Mouse (Mus musculus) inflammation-experienced regulatory T-cells, adult 6 months (primary cell): ENCODE data around the gene Cox14. TPM values are rescaled to one million over a fixed set of nuclear protein-coding genes. Genes with fewer than 3 reads are reported as not detected.
"Not testable (repeated sequence)": the region's sequence is repeated elsewhere in the genome, so short reads cannot be mapped to it uniquely, and the experiment has no call there.

Experiments
- ATAC-seq: one replicate; pipeline ENCODE4 v1.8.0; 2017
- polyA plus RNA-seq, 3 experiments: library from polyadenylated mRNA; unstranded; fragments of 100-300 nt; shearing (Covaris generic); gene quantifications; one replicate each; pipeline ENCODE4 v1.2.1; 2017

Cox14 gene
- polyA plus RNA-seq = 100 to 1,000 TPM; 133 to 168 (median 166) TPM

DNA sequence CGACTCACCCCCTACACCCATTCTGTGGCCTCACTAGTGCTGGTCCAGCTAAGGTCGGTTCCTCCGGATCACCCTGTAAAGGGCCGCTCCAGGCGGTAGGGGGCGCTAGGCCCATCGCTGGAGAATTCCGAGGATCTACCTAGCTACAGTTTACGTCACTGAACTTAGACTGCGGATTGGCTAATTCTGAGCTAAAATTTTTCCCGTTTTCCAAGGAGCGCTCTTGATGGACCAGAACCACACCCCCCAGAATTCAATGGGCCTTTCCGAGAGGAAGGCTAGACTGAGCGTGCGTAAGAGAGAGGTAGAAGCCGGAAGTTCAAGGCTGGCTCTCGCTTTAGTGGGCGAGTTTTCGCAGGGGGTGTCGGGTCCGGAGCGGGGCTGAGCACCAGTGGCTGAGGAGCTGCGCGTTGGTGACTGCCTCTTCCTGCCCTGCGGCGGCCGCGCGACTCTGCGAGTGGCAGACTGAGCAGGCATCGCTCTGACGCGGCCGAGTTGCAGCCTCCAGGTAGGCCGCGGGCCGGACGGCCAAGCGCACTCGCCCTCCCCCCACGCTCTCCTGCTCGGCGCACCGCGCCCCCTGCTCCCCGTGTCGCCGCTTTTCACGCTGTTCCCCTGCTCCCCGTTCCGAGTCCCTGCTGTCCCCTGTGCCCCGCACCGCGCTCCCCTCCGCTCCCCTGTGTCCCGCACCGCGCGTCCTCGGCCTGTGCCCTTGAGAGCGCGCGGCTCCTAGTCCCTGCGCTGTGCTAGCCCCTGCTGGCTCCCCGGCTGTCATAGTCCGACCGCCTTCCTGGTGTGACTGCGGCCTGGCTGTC, at the start of gene Cox14:
Gene Cox14 (plus strand): TSS at position 278 of the 815 bp plus-strand sequence.
- ATAC-seq = peak; percentile 90

GRCm38 (mm10) chr15:99677089-99677488, 48.3 kb upstream of the Cox14 start:
- no peak for ATAC-seq

- ATAC-seq = no peak
Observed at GRCm38 (mm10) chr15:99678063-99678800, 47.2 kb upstream of the Cox14 start.

GRCm38 (mm10) chr15:99679008-99679407, 46.4 kb upstream of the Cox14 start:
- no peak for ATAC-seq

DNA sequence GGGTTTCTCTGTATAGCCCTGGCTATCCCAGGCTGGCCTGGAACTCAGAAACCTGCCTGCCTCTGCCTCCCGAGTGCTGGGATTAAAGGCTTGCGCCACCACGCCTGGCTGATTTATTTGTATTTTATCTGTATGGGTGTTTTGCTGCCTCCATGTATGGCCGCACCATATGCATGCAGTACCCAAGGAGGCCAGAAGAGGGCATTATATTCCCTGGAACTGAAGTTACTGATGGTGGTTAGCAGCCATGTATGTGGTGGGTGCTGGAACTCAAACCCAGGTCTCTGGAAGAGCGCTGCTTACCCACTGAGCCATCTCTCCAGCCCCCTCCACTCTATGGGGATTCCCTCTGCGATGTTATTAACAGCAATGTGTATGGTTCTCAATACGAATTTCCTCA, 42.5 kb upstream of the Cox14 start:
- no peak for ATAC-seq

GRCm38 (mm10) chr15:99684156-99684555, 41.3 kb upstream of the Cox14 start:
- no peak for ATAC-seq

DNA sequence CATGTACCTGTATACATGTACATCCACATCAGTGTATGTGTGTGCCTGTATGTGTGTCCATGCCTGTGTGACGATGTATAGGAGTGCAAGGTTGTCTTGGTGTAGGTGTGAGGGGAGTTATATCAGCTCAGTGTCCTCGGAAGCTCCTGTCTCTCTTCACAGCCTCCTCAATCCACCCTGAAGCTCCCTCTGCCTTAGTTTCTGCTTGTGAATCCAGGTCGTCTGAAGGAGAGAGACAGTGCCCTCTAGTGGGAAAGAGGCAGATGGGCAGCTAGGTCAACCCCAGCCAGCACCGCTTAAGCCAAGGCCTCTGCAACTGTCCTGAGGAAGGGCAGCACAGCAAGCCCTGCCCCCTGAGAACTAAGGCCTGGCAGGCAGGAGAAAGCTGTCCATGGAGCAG, 36.7 kb upstream of the Cox14 start:
- no peak for ATAC-seq

- ATAC-seq = no peak
Observed at GRCm38 (mm10) chr15:99690924-99691323, 34.5 kb upstream of the Cox14 start.

- ATAC-seq = no peak
Observed at GRCm38 (mm10) chr15:99691976-99692375, 33.4 kb upstream of the Cox14 start.

- no peak for ATAC-seq
Observed at GRCm38 (mm10) chr15:99697309-99697708, 28.1 kb upstream of the Cox14 start.

GRCm38 (mm10) chr15:99698533-99699085, 26.8 kb upstream of the Cox14 start:
- ATAC-seq = no peak

DNA sequence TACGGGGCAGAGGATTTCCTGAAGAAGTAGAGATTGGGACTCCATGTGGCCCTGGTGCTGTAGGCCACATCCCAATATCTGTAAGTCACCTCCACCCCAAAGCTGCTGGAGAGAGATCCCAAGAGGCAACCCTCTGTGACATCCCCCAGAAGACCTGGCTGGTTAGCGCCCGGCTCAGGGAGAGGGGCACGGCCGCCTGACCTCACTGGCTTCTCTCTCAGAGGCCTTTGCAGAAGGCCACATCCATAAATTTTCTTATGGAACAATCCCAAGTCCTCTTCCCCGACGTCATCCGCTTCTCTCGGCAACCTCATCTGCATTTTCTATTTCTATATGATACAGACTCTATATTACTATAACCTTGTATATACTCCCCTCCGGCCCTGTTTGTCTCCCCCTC, 25.7 kb upstream of the Cox14 start:
- no peak for ATAC-seq

DNA sequence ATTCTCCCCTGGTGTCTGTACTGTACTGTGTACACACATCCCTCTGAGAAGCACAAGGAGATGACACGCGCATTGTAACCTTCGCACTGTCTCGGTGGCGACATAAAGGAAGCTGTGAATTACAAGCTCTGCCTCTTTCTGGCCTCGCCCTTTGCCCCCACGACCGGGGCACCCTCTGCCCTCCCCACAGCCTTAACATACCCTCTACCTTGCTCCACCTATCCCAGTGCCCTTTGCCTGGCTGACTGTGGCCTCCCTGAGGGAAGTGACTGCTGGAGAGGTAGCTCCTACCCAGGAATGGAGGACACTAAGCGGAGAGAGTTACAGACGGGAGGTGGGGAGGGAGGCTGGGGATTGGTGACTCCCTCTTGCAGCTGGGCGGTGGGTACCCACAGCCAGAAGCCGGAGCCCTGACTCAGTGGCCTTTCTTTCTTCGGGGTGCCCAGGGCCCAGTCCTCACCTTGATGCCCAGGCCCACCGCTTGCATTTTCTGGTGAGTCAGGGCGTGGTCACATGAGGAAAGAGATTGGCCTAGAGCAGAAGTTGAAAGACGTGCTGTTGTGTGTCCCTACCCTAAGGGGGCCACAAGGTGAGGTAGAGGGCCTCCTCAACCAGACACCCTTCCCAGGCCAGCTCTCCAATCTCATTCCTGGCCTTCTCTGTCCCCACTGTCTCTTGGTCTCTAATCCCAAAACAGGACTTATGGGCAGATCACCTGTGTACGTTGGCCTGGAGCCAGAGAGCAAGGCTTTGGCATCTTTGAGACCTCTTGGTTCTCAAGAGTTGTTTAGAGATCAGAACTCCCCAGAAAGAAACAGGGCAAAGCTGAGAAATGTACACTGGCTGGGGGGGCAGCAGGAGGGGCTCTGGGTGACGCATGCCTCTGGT, 25.0 kb upstream of the Cox14 start:
- ATAC-seq = no peak

DNA sequence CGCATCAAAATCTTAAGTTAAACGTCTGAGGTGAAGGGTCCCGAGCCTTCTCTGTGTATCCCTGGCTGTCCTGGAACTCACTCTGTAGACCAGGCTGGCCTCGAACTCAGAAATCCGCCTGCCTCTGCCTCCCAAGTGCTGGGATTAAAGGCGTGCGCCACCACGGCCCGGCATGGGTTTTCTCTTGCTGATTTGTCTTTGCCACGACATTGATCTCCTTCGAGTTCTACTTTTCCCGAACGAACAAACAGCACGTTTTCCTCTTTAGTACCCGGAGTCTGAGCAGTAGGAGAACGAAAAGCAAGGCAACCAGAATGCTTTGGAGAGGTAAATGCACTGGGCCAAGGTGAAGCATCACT, 23.8 kb upstream of the Cox14 start:
- not testable (repeated sequence) for ATAC-seq

DNA sequence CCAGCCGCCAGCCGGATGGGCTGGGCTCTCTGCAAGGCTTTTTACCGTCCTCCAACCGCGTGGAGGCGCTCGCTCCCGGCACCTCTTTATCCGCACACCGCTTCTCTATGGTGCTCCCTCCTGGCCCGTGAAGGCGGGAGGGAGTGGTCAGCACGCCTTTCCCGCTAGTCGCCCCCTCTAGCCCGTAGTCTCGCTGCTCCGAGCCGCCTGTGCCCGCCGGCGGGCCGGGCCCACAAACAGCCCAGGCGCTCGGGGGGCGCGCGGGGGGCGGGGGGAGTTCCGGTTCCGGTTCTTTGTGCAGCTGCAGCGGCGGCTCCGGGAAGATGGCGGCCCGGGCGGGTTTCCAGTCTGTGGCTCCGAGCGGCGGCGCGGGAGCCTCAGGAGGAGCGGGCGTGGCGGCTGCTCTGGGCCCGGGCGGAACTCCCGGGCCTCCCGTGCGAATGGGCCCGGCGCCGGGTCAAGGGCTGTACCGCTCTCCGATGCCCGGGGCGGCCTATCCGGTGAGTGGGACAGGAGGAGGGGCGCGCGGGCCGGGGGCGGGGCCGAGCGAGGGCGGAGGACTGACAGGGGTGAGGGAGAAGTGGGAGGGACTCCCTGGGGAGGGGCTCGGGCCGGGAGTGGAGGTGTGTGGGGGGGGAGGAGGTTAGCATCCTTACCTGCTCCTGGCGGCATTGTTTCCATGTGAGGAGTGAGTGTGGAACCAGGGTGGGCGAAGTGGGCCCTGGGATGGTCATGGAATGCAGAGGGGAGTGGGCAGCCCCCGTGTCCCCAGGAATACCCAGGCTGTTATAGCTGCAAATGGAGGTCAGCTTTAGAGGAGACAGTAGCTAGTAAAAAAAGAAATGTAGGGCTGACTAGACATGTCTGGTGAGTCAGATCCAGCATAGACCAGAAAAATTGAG, 23.2 kb upstream of the Cox14 start, which contains the start of gene Smarcd1:
Gene Smarcd1 (plus strand): TSS at position 131 of the 902 bp plus-strand sequence.
- ATAC-seq = peak; percentile 85

- no peak for ATAC-seq
Observed at GRCm38 (mm10) chr15:99703104-99703503, 22.3 kb upstream of the Cox14 start.

GRCm38 (mm10) chr15:99703676-99704040, 21.8 kb upstream of the Cox14 start:
- ATAC-seq = no peak

DNA sequence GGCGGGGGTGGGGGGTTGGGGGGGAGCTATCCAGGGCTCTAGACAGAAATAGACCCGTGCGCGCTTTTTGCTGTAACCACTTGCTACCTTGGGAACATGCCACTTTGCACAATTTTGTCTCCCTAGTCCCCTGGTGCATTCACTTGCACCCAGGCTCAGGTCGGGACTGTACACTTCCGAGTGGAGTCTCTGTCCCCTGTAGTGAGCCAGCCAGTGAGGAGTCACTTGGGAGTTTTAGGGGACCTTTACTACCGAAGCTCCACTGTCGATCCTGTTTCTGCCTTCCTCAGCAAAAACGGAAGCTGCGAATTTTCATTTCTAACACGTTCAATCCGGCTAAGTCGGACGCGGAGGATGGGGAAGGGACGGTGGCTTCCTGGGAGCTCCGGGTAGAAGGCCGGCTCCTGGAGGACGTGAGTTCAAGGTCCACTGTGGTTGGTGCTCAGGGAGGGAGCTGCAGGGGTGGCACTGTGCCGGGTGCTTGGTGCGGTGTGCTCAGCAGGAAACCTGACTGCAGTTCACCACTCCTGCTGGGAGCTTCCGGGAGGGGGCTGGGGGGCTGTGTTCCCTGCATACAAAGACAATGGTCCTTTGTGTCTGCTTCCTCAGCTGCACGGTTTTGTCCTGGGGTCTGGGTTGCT, 21.3 kb upstream of the Cox14 start:
- ATAC-seq = no peak

- no peak for ATAC-seq
Observed at GRCm38 (mm10) chr15:99704881-99705280, 20.5 kb upstream of the Cox14 start.

DNA sequence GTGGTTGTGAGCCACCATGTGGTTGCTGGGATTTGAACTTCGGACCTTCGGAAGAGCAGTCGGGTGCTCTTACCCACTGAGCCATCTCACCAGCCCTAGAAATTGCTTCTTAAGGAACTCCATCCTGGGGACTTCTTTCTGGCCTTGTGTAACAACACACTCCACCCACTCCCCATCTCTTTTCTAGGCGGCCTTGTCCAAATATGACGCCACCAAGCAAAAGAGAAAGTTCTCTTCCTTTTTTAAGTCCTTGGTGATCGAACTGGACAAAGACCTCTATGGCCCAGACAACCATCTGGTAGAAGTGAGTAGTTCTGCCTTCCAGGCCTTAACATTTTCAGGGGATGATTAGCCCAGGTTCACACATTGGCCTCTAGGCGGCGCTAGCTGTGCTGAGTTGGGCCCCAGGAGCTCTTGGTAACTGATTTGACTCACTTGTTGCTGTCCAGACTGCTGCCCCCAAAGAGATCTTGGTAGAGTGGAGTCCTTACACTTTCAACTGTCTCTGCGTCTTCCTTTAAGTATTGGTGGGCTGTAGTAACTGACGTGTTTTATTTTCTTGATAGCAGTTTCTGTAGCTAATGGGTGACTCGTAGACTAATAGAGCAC, 19.9 kb upstream of the Cox14 start, which contains the start of gene Gm17349:
Gene Gm17349 (minus strand): TSS at position 51 of the 609 bp plus-strand sequence.
- peak; percentile 42 for ATAC-seq
